ENCODE assay signal across 10 mouse cellular contexts in genomic region chr3:148958714-148959113, GRCm38 (mm10). TPM values are rescaled to one million over a fixed set of nuclear protein-coding genes. Genes with fewer than 3 reads are reported as not detected.
DNase-seq lines count a peak whose midpoint lies in the region; ATAC-seq and TF ChIP-seq lines count a peak whose summit lies in the region.
"Had no signal": no experiment of that assay in that cellular context is flagged by ENCODE, and none has a peak within 500 bp of the region (broad histone marks: within the 10 kb centered on the region; RNA-seq: fewer than 3 reads in every experiment).

No protein-coding gene starts in this region.

- 67% methylated on average over 5 of the region's 5 CpGs for WGBS in hindbrain, embryonic 15.5 days
- 78% methylated on average over 5 of the region's 5 CpGs for WGBS in hindbrain, embryonic 11.5 days
- whole genome bisulfite sequencing in embryonic facial prominence, embryonic 14.5 days, result 64% methylated on average over 5 of the region's 5 CpGs
- 54% methylated on average over 5 of the region's 5 CpGs for WGBS in liver, embryonic 14.5 days (ENCODE audit: insufficient replicate concordance)

- no peak overlapping the region for H3K27ac ChIP-seq in hindbrain, embryonic 15.5 days (replicated peaks)
- H3K27ac ChIP-seq in hindbrain, embryonic 11.5 days (ENCODE audit: low read depth, low read length), result no peak overlapping the region
- H3K27ac ChIP-seq in cortical plate, adult 2 months (ENCODE audit: insufficient read depth, low read length), result 0 out of 2 replicates have a peak overlapping the region, but pooled peaks have one; percentile 30
- no peak overlapping the region for H3K27ac ChIP-seq in embryonic facial prominence, embryonic 14.5 days (replicated peaks; ENCODE audit: low read depth, low read length)
- no peak overlapping the region for H3K27ac ChIP-seq in liver, embryonic 14.5 days

- peak overlapping the region; percentile 55 for H3K4me2 ChIP-seq in hindbrain, embryonic 15.5 days
- H3K4me2 ChIP-seq in hindbrain, embryonic 11.5 days (replicated peaks; ENCODE audit: low read depth, low read length), result no peak overlapping the region
- peak overlapping the region; percentile 48; the same call in 1 of the 2 replicates for H3K4me2 ChIP-seq in embryonic facial prominence, embryonic 14.5 days (ENCODE audit: low read depth, low read length)
- peak overlapping the region; percentile 62 for H3K4me2 ChIP-seq in liver, embryonic 14.5 days (ENCODE audit: low read depth)

- no peak overlapping the region for H3K9ac ChIP-seq in hindbrain, embryonic 15.5 days
- H3K9ac ChIP-seq in hindbrain, embryonic 11.5 days (ENCODE audit: low read depth, low read length), result no peak overlapping the region
- no peak overlapping the region for H3K9ac ChIP-seq in embryonic facial prominence, embryonic 14.5 days (ENCODE audit: low read depth, low read length)
- H3K9ac ChIP-seq in liver, embryonic 14.5 days (replicated peaks), result no peak overlapping the region

- peaks cover 66% of the 10 kb centered on the region for H3K4me1 ChIP-seq in hindbrain, embryonic 15.5 days (replicated peaks)
- H3K4me1 ChIP-seq in hindbrain, embryonic 11.5 days (replicated peaks; ENCODE audit: control insufficient read depth, insufficient read depth, low read length), result no peaks in the 10 kb centered on the region
- peaks cover 3% of the 10 kb centered on the region for H3K4me1 ChIP-seq in cortical plate, adult 2 months (ENCODE audit: control insufficient read depth, insufficient read depth, low read length)
- peaks cover 36% of the 10 kb centered on the region for H3K4me1 ChIP-seq in embryonic facial prominence, embryonic 14.5 days (ENCODE audit: control insufficient read depth, insufficient read depth, low read length)
- H3K4me1 ChIP-seq in liver, embryonic 14.5 days (replicated peaks; ENCODE audit: control insufficient read depth in 2 of 2, insufficient read depth in 2 of 2, low read length in 1 of 2), result peaks cover 0 to 16% of the 10 kb centered on the region in 2 experiments; a peak in 2 of 4 replicates

- H3K36me3 ChIP-seq in hindbrain, embryonic 15.5 days, result no peaks in the 10 kb centered on the region
- H3K36me3 ChIP-seq in hindbrain, embryonic 11.5 days (ENCODE audit: control insufficient read depth, insufficient read depth, low read length), result no peaks in the 10 kb centered on the region
- 0 out of 2 replicates have a peak, but pooled peaks cover 4% of the 10 kb centered on the region for H3K36me3 ChIP-seq in embryonic facial prominence, embryonic 14.5 days (ENCODE audit: control insufficient read depth, insufficient read depth, low read length)
- H3K36me3 ChIP-seq in liver, embryonic 14.5 days (replicated peaks; ENCODE audit: control insufficient read depth, insufficient read depth, low read depth), result no peaks in the 10 kb centered on the region

- no peak for DNase-seq in hindbrain, embryonic 11.5 days (ENCODE audit: low spot score)
- DNase-seq in embryonic facial prominence, embryonic 14.5 days (ENCODE audit: low spot score), result no peak
- DNase-seq in liver, embryonic 14.5 days (ENCODE audit: low read depth in 3 of 3, low spot score in 3 of 3), result no peak
- DNase-seq in layer of hippocampus, adult 9-10 months (ENCODE audit: low spot score), result no peak
- DNase-seq: cerebellum, adult 18-20 months had no signal

- no peak for TF ChIP-seq POLR2A in cortical plate, adult 2 months (IDR thresholded peaks at IDR 0.05; ENCODE audit: extremely low read depth, insufficient read depth, low read length)

- no peak for ATAC-seq in hindbrain, embryonic 15.5 days (ENCODE audit: low FRiP score, low read depth)
- no peak for ATAC-seq in hindbrain, embryonic 11.5 days (ENCODE audit: low FRiP score)
- ATAC-seq in embryonic facial prominence, embryonic 14.5 days (ENCODE audit: low read depth), result no peak
- no peak for ATAC-seq in liver, embryonic 14.5 days (ENCODE audit: insufficient read depth)
- ATAC-seq in megakaryocyte-erythroid progenitor cell, adult 5-6 weeks (replicated peaks; ENCODE audit: low FRiP score, low TSS enrichment, poor library complexity, severe bottlenecking), result no peak
- ATAC-seq in cerebellum, adult (ENCODE audit: insufficient number of reproducible peaks, low FRiP score, low TSS enrichment), result no peak

- TF ChIP-seq EP300 in liver, embryonic 14.5 days (IDR thresholded peaks at IDR 0.05; ENCODE audit: low read depth), result no peak

- H3K4me3 ChIP-seq in hindbrain, embryonic 15.5 days, result no peak overlapping the region
- no peak overlapping the region for H3K4me3 ChIP-seq in hindbrain, embryonic 11.5 days (ENCODE audit: low read depth, low read length)
- no peak overlapping the region for H3K4me3 ChIP-seq in cortical plate, adult 2 months (ENCODE audit: insufficient read depth, low read length)
- H3K4me3 ChIP-seq in embryonic facial prominence, embryonic 14.5 days (ENCODE audit: low read depth, low read length), result no peak overlapping the region
- no peak overlapping the region for H3K4me3 ChIP-seq in liver, embryonic 14.5 days (ENCODE audit: insufficient read depth in 1 of 2, low read depth in 2 of 2, low read length in 2 of 2)

- H3K9me3 ChIP-seq in hindbrain, embryonic 15.5 days, result no peaks in the 10 kb centered on the region
- no peaks in the 10 kb centered on the region for H3K9me3 ChIP-seq in hindbrain, embryonic 11.5 days (ENCODE audit: control insufficient read depth, low read length)
- H3K9me3 ChIP-seq in embryonic facial prominence, embryonic 14.5 days (ENCODE audit: control insufficient read depth, low read length), result no peaks in the 10 kb centered on the region
- no peaks in the 10 kb centered on the region for H3K9me3 ChIP-seq in liver, embryonic 14.5 days (ENCODE audit: control insufficient read depth, low read length)

- TF ChIP-seq CTCF in cortical plate, adult 2 months (IDR thresholded peaks at IDR 0.05; ENCODE audit: extremely low read depth, insufficient read depth, low read length), result no peak
- TF ChIP-seq CTCF in liver, embryonic 14.5 days (IDR thresholded peaks at IDR 0.05; ENCODE audit: low read depth), result no peak

- no peaks in the 10 kb centered on the region for H3K27me3 ChIP-seq in hindbrain, embryonic 15.5 days
- no peaks in the 10 kb centered on the region for H3K27me3 ChIP-seq in hindbrain, embryonic 11.5 days (ENCODE audit: control insufficient read depth, insufficient read depth, low read length)
- no peaks in the 10 kb centered on the region for H3K27me3 ChIP-seq in embryonic facial prominence, embryonic 14.5 days (replicated peaks; ENCODE audit: control insufficient read depth, insufficient read depth, low read length)
- H3K27me3 ChIP-seq in liver, embryonic 14.5 days (ENCODE audit: control insufficient read depth, insufficient read depth, low read length), result no peaks in the 10 kb centered on the region

RNA-seq across cellular contexts. Expression of gene Adgrl2, which starts 31.6 kb away (rescaled TPM):
- 123 and 138 TPM in 2 replicates for polyA plus RNA-seq in hindbrain, embryonic 15.5 days (2015; fragmentation: Nextera tagmentation; extraction: Ambion mirVana)
- polyA plus RNA-seq in hindbrain, embryonic 11.5 days (2014; fragmentation: Nextera tagmentation; extraction: Ambion mirVana), result 77.5 and 80.7 TPM in 2 replicates
- polyA plus RNA-seq in cortical plate, adult 2 months (2012; rRNA removed), result 86.6 and 90.3 TPM in 2 replicates
- polyA plus RNA-seq in embryonic facial prominence, embryonic 14.5 days (2014; fragmentation: Nextera tagmentation; extraction: Ambion mirVana), result 80.2 and 91.6 TPM in 2 replicates
- 3.7 and 3.8 TPM in 2 replicates for polyA plus RNA-seq in liver, embryonic 14.5 days (2012; rRNA removed)
- 3.2 and 4.3 TPM in 2 replicates for polyA plus RNA-seq in liver, embryonic 14.5 days (2014; fragmentation: Nextera tagmentation; extraction: Ambion mirVana)
- 36.7 and 50.0 TPM in 2 replicates for total RNA-seq in megakaryocyte-erythroid progenitor cell, adult 5-6 weeks (2014; fragmentation: Nextera tagmentation)
- 18.9 and 32.1 TPM in 2 replicates for total RNA-seq in megakaryocyte-erythroid progenitor cell, adult 5-6 weeks (2017)
- total RNA-seq: MEL had no signal

Comparison
In these comparisons a context has a peak if more than half of its experiments do, and no peak if none do; other contexts are left out.
1. RNA of gene Adgrl2, which starts 31.6 kb away (polyA plus RNA-seq): 123 to 138 TPM in hindbrain, embryonic 15.5 days, 86.6 to 90.3 TPM in cortical plate, adult 2 months, 80.2 to 91.6 TPM in embryonic facial prominence, embryonic 14.5 days and 77.5 to 80.7 TPM in hindbrain, embryonic 11.5 days; 3.2 to 4.3 TPM in liver, embryonic 14.5 days; every median in the first group is over 10 times any median in the second.